Mouse (Mus musculus) layer of hippocampus, adult 2 months (tissue): ENCODE measurements around the gene B4galnt4. TPM values are rescaled to one million over a fixed set of nuclear protein-coding genes. Genes with fewer than 3 reads are reported as not detected.
A peak's percentile ranks its signal among the peaks of the same experiment; 100 is the strongest.
"Not testable (repeated sequence)": the region's sequence is repeated elsewhere in the genome, so short reads cannot be mapped to it uniquely, and the experiment has no call there.

Source experiments
- DNase-seq, 2 experiments: peaks; one replicate each; pipeline ENCODE4 v3.0.0; 2022; ENCODE audit warnings: low spot score in 2 of 2
- H3K27ac ChIP-seq: fragments of 200-600 bp; 2 replicates; pipeline ENCODE4 v1.8.1; 2022
- H3K4me3 ChIP-seq: fragments of 200-600 bp; 2 replicates; pipeline ENCODE4 v1.8.1; 2022; ENCODE audit warnings: mild to moderate bottlenecking
- CTCF ChIP-seq: fragments of 200-600 bp; conservative IDR thresholded peaks from 2 replicates; pipeline ENCODE4 v1.8.1; 2022; ENCODE audit warnings: antibody characterized with exemption, mild to moderate bottlenecking, moderate library complexity
- long read RNA-seq, 2 experiments: library from polyadenylated mRNA; stranded (forward); transcript quantifications; one replicate each; pipeline ENCODE4 v2.0.0; 2021; ENCODE audit warnings: borderline mapping rate in 2 of 2
- total RNA-seq, 2 experiments: library from RNA; stranded (reverse); gene quantifications; 2 replicates each; pipeline ENCODE4 v1.2.3; 2021

Gene B4galnt4
- total RNA-seq: 100 to 1,000 TPM in 1 of 2 experiments, 10 to 100 TPM in 1; 93.4 to 101 TPM
- long read RNA-seq, experiment 1, transcript B4galnt4-201 (20 exons, 3,556 nt): major isoform, 18 of 64 reads
- long read RNA-seq, experiment 1, partial matches to known transcripts: 27 of 64 reads
- long read RNA-seq, experiment 1, other reads (novel, unspliced or antisense): 19 of 64 reads
- long read RNA-seq, experiment 2, transcript B4galnt4-201 (20 exons, 3,556 nt): major isoform, 21 of 74 reads
- long read RNA-seq, experiment 2, partial matches to known transcripts: 32 of 74 reads
- long read RNA-seq, experiment 2, other reads (novel, unspliced or antisense): 21 of 74 reads

DNA sequence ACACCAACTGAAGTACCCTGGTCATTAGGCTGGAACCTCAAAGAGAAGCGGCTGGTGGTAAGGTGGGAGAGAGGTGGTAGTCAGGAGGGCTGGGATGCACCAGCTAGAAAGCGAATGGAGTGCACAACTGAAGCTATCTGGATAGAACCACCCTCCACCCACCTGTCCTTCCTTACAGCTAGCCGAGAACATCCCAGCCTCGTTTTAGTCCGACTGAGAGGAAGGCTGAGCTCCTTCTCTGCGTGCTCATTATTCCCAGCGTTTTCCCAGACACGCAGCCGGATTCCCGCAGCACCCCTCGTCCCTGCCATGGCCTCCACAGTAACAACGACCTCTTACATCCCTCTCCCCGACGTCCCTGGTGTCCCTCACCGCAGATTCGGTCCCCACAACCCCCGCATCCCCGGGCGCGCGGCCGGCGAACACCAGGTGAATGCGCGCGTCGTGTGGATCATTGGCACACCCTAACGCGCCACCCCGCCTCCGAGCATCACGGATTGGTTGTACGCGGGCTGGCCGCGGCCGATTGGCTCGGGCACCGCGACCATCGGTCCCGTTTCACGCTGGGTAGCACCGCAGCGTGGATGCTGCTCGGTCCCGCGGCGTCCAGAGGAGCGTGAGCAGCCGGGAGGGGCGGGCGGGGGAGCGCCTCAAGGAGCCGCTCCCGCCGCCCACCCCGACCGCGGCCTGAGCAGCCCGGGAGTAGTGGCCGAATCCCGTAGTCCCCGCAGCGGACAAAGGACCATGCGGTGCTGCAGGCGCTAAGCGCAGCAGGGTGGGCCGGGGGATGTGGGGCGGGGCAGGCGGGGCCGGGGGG, at the start of gene B4galnt4:
TSS of gene B4galnt4 (plus strand) at position 679 of the 817 bp plus-strand sequence.
- Histone ChIP-seq H3K4me3 (peak within 1 kb of the TSS; percentile 88), H3K27ac (peak within 1 kb of the TSS; percentile 94)
- TF ChIP-seq CTCF: no peak
- DNase-seq: peak; percentile 91 to 94

DNA sequence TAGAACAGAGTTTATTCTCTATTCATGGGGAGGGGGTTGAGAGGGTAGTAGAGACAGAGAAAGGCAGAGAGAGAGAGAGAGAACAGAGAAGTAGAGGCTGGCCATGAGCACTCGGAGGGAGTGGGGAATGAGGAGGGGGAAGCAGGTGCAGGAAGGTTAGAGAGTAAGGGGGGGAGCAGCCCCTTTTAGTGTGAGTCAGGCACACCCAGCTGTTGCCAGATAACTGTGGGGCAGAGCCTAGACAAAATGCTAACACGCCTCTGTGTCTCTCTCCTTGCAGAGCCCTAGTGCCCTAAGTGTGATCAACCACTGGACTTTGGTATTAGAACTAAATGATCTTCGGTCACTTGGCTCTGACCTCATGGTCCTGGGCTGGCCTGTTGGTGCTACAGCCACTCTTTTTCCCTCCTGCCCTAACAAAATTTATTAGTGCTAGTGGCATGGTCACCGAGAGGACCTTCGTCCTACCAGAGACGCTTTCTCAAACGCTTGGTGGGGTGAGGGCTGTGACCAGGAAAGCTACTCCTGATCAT, 49.6 kb upstream of the B4galnt4 start:
- no peak overlapping the region for H3K27ac ChIP-seq
- DNase-seq: no peak
- TF ChIP-seq CTCF: no peak
- H3K4me3 ChIP-seq: no peak overlapping the region

DNA sequence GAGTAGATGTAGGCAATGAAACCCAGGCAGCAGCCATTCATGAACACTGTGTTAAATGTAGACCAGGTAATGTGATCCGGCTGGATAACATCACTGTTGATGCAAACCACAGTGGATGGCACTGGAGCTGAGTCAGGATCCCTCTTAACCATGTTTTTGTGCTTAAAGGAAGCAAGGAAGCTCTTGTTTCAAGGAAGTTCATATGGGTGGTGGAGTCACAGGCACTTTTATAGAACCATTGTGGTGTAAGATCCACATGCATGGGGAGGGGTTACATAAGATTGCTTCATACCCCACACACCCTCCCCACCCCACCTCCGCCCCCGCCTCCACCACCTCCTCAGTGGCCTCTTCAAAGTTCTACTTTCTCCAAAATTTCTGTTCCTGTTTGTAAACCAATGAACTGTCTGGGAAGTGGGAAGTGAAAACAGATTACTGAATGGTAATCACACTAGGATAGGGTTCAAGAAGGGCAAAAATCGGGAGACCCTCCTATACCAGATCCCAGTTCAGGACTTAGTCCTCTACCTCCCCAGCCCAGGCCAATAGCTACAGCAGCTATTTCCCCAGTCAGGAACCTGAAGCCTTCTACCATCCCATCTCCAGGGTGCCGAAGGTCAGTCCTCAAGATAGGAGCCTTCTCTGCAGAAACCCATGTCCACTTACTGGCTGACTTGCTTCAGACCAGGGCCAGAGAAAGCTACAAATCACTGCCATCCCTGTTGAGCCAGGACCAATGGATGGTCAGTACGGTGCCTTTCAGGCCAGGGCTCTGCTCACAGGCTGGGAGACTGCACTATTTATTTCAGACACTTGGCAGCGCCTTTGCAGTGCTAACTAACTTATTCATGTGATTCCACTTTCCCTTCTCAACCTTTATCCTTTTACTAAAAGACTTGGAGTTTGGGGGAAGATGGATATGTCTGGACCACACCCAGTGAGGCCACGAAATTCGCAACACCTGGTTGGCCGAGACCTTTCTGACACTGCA, 43.9 kb upstream of the B4galnt4 start:
- no peak for DNase-seq
- no peak overlapping the region for H3K27ac ChIP-seq
- no peak overlapping the region for H3K4me3 ChIP-seq
- no peak; the same call in 1 of the 2 replicates for TF ChIP-seq CTCF

DNA sequence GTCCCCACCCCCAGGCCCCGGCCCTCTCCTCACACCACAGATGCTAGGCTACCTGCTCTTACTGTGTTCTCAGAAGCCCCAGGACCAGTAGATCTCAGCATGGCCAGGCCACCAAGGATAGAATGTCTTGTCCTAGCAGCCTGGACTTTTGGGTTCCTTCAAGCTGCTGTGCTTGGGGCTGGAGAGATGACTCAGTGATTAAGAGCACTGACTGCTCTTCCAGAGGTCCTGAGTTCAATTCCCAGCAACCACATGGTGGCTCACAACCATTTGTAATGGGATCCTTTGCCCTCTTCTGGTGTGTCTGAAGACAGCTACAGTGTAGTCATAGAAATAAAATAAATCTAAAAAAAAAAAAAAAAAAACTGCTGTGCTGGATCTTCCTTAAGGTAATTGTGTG, 43.1 kb upstream of the B4galnt4 start, which contains the start of gene Ifitm6:
TSS of gene Ifitm6 (minus strand) at position 101 of the 400 bp plus-strand sequence.
- not testable (repeated sequence) for DNase-seq, H3K4me3 ChIP-seq, H3K27ac ChIP-seq

DNA sequence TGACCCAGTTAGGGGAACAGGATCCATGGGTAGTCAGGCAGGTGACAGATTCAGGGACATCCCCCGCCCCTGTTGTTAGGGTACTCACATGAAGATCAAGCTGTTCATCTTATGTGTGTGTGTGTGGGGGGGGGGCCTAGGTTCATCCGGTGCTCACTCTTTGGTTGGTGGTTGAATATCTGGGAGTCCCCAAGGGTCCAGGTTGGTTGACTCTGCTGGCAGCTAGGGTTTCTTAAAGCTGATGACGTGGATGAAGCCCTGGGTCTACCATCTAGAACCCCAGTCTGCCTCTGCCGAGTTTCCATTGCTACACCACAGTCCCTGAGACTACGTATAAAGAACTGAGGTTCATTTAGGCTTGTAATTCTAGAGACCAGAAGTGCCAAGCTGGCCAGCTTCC, 41.9 kb upstream of the B4galnt4 start:
- TF ChIP-seq CTCF: no peak
- DNase-seq: no peak
- no peak overlapping the region for H3K4me3 ChIP-seq

DNA sequence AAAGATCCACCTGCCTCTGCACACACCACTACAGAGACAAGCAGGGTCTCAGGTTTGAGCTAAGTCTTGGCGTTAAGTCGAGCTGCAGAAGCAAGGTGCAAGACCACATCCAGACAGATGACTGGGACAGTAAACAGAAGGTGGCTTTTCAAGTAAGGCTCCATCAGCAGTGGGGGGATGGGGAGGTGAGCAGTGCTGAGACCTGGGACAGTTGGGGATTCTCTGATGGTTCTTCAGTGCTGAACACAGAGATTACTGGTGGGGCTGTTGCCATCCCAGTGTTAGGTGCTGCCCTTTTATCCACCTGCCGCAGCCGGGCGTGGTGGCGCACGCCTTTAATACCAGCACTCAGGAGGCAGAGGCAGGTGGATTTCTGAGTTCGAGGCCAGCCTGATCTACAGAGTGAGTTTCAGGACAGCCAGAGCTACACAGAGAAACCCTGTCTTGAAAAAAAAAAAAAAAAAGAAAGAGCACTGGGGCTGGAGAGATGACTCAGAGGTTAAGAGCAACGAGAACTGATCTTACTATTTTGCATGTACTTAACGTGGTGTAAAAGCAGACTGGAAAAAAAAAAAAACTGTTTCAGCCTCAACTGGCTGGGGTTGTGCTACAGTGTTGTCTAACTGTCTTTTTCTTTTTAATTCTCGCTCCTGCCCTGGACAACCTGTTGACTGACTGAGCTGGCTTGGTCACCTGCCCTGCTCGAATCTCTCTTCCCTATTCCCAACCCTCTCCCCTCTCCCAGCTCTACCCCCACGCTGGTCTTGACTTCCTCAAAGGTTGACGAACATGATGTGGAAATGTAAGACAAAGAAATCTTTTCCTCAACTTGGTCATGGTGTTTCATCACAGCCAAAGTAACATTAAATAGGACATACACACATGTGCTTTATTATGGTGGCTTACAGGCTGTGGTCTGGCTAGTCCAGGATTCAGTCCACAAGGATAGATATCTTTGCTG, 39.1 kb upstream of the B4galnt4 start:
- H3K4me3 ChIP-seq: no peak overlapping the region
- no peak for DNase-seq
- no peak for TF ChIP-seq CTCF
- H3K27ac ChIP-seq: no peak overlapping the region

More for the DNA sequence above, 41.9 kb upstream of the B4galnt4 start:
- no peak overlapping the region for H3K27ac ChIP-seq

DNA sequence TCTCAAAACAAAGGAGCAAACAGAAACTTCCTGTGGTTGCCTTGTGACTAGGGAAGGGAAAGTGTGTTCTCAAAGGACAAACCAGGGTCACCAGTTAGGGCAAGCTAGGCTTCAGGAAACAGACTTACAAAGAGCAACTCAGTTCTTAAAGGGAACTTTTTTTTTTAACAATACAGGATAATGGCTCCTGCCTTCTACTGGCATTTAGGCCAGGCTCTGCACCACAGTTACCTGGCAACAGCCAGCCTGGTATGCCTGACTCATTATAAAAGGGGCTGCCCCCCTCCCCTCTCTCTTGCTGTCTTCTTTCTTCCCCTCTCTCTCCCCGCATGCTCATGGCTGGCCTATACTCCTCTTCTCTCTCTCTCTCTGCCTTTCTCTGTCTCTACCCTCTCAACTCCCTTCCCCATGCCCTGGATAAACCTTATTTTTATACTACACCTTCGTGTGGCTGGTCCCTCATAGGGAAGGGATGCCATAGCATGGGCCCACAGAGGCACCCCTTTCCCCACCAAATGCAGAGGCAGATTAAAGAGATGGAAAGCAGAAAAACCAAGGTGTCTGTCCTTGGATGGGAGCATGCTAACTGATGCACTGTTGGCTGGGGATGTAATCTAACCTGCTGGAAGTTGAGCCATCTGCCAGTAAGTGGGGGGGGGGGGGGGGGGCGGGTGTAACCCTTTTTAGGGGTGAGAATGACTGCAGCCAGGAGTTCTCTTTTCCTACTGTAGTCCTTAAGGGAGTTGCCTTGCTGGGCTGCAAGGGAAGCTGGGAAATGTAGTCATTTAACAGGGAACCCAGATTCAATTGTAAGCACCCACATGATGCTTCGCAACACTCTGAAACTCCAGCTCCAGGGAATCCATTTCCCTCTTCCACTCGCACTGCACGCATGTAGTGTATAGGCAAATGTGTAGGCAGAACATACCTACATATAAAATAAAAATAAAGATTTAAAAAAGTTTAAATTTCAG, 35.8 kb upstream of the B4galnt4 start:
- peak overlapping the region; percentile 68 for H3K27ac ChIP-seq
- no peak for TF ChIP-seq CTCF
- no peak for DNase-seq
- H3K4me3 ChIP-seq: no peak overlapping the region

DNA sequence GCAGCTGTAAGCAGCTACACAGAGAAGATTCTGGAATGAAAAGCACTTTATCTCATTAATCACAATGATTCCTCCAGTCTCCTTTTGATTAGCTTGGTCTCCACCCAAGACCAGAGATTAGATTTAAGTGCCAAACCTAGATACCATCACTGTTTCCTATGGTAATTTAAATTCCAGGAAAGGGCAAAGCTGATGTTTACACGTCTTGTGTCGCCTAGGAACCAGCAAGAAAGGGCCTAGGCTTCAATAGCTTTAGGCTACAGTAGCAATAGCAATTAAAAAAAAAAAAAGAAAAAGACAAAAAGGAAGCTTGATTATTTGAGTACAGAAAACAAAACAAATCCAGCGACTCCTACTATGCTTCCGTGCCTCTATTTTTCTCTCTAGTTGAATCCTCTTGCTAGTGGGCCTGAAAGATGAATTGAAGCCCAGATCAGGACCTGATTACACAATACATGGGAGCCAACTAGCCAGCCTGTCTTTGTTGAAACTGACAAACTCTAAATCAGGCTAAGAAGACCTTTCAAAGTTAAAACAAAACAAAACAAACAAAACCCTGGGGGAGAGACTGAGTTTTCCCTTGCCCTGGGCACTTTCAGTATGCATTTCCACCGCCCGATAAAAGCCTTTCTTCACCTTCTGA, 34.7 kb upstream of the B4galnt4 start:
- DNase-seq: no peak
- no peak for TF ChIP-seq CTCF
- H3K27ac ChIP-seq: peak overlapping the region; percentile 39; the same call in 1 of the 2 replicates
- no peak overlapping the region for H3K4me3 ChIP-seq

DNA sequence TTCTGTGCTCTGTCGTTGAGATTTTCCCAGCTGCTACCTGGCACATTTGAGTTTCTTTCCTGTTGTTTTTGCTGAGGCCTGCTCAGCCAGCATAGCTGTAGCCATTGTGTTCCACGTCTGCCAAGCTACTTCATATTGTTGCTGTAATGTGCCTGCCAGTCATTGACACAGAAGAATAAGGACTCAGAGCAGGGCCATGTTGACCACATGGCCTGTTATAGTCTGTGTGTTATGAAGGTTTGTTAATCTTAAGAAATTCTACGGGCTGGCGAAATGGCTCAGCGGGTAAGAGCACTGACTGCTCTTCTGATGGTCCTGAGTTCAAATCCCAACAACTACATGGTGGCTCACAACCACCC, 34.2 kb upstream of the B4galnt4 start:
- no peak for TF ChIP-seq CTCF
- Histone ChIP-seq H3K27ac (peak overlapping the region; percentile 39; the same call in 1 of the 2 replicates), H3K4me3 (no peak overlapping the region)
- DNase-seq: no peak

DNA sequence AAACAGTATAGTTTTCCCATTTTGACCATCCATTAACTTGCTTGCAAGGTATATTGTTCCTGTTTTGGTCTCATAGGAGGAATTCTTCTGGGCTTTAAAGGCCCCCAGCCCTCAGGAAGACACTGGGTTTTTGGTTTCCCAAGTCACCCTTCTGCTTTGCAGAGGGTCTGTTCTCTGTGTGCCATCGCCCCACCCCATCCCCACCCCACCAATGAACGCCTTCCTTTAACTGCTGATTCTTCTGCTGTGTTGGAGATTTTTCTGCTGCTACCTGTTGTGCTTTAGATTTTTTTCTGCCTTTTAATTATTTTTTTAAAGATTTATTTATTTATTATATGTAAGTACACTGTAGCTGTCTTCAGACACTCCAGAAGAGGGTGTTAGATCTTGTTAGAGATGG, 32.1 kb upstream of the B4galnt4 start, which contains the start of gene Gm17387:
TSS of gene Gm17387 (plus strand) at position 301 of the 400 bp plus-strand sequence.
- no peak within 1 kb of the TSS for H3K27ac ChIP-seq
- no peak for DNase-seq
- TF ChIP-seq CTCF: no peak
- no peak within 1 kb of the TSS for H3K4me3 ChIP-seq
